Mouse (Mus musculus) frontal cortex, postnatal 36 days (tissue): Measurements from ENCODE around the gene Zfp273.
"Not testable (repeated sequence)": the region's sequence is repeated elsewhere in the genome, so short reads cannot be mapped to it uniquely, and the experiment has no call there.

Experiments
- DNase-seq, 2 experiments: peaks; one replicate each; pipeline ENCODE4 v3.0.0; 2022; ENCODE audit warnings: low spot score in 2 of 2

Gene Zfp273

GRCm38 (mm10) chr13:67867899-67868298, 54.4 kb downstream of the Zfp273 start:
- no peak for DNase-seq

DNA sequence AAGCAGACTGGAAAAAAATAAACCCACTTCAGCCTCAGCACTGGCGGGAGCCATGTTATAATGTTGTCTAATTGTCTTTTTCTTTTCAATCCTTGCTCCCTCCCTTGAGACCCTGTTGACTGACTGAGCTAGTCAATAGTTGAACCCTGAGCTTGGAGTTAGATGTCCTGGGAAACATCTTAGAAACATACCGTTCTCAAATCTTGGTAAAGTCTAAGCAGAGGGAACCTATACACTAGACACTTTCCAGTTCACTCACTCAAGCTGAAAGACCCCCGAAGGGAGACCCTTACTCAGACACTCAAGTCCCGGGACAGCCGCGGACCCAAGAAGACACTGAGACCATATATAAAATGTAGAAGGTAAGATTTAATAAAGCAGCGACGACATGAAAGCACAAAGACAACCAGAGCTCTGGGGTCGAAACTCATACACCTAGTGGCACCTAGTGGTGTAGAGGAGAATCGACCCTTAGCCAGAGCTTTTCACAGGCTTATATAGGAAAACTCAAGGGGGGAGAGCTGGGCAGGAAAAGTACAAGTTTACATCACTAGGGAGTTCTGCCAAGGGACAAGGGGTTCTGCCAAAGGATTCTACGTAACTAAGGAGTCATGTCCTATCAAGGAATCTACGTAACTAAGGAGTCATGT, 62.6 kb downstream of the Zfp273 start:
- DNase-seq = not testable (repeated sequence)
